Mouse (Mus musculus) ES-Bruce4 (cell line): Measurements from ENCODE around the gene 4930590J08Rik.

Source experiments
- CTCF ChIP-seq: IDR thresholded peaks from one replicate; pipeline ENCODE4 v1.8.1; 2011; ENCODE audit warnings: low read depth, low read length
- EP300 ChIP-seq: IDR thresholded peaks from 2 replicates; pipeline ENCODE4 v1.6.1; 2011; ENCODE audit warnings: low read depth, low read length; ENCODE audit not compliant: insufficient read depth
- POLR2A ChIP-seq: IDR thresholded peaks from one replicate; pipeline ENCODE4 v1.8.1; 2011; ENCODE audit warnings: low read length; ENCODE audit not compliant: insufficient read depth

- TF ChIP-seq POLR2A (no peak), CTCF (no peak), EP300 (no peak)
Measured at GRCm38 (mm10) chr6:91992823-91993222, 90.2 kb downstream of the 4930590J08Rik start.
